Mouse (Mus musculus) forebrain, embryonic 10.5 days (tissue): Measurements from ENCODE around the gene Mturn. TPM values are rescaled to one million over a fixed set of nuclear protein-coding genes. Genes with fewer than 3 reads are reported as not detected.

Experiments
- DNase-seq: peaks from one replicate; pipeline ENCODE4 v3.0.0-alpha.2; 2017; ENCODE audit warnings: low spot score; ENCODE audit errors: extremely low spot score
- H3K27ac ChIP-seq: fragments of 300-500 bp; sonication (generic); 2 replicates; pipeline ENCODE4 v1.5.1; 2016; ENCODE audit warnings: mild to moderate bottlenecking
- H3K27me3 ChIP-seq: fragments of 300-500 bp; sonication (generic); 2 replicates; pipeline ENCODE4 v1.6.1; 2016; ENCODE audit warnings: mild to moderate bottlenecking; ENCODE audit not compliant: poor library complexity, severe bottlenecking
- H3K36me3 ChIP-seq: fragments of 300-500 bp; sonication (generic); replicated peaks from 2 replicates; pipeline ENCODE4 v1.6.1; 2016; ENCODE audit warnings: mild to moderate bottlenecking, moderate library complexity
- H3K4me1 ChIP-seq: fragments of 300-500 bp; sonication (generic); 2 replicates; pipeline ENCODE4 v1.6.1; 2016
- H3K4me3 ChIP-seq: fragments of 300-500 bp; sonication (generic); 2 replicates; pipeline ENCODE4 v1.5.1; 2016; ENCODE audit warnings: mild to moderate bottlenecking, moderate library complexity
- H3K9me3 ChIP-seq: fragments of 300-500 bp; sonication (generic); 2 replicates; pipeline ENCODE4 v1.6.1; 2016; ENCODE audit warnings: mild to moderate bottlenecking, moderate library complexity
- WGBS: fragments of 180-500 bp; shearing (Covaris S2); methylation state at CpG from one replicate; pipeline ENCODE4 v1.1.7; 2016; 5-methylcytosine and 5-hydroxymethylcytosine counted together
- polyA plus RNA-seq: library from polyadenylated mRNA; unstranded; fragments of >200 nt; fragmentation: Nextera tagmentation; extraction: Ambion mirVana; gene quantifications from 2 replicates; pipeline ENCODE4 v1.2.1, GENCODE M21; 2016

Gene Mturn
- polyA plus RNA-seq, 1 experiment from 2014 or later: 10.0 TPM

- no peak for DNase-seq
- 0 out of 2 replicates have a peak, but pooled peaks cover 3% of the 10 kb centered on the region for H3K4me1 ChIP-seq
- H3K9me3 ChIP-seq: no peaks in the 10 kb centered on the region
- H3K4me3 ChIP-seq: no peak overlapping the region
- no peak overlapping the region for H3K27ac ChIP-seq
- no peaks in the 10 kb centered on the region for H3K27me3 ChIP-seq
- H3K36me3 ChIP-seq: no peaks in the 10 kb centered on the region
- 74% methylated on average over 3 of the region's 3 CpGs for WGBS
Measured at GRCm38 (mm10) chr6:54752076-54752475, 70.7 kb downstream of the Mturn start.

Other genes with a start within 250 kb of the Mturn start
- 58.7 and 62.1 TPM in 2 replicates for gene Scrn1, start 115.1 kb upstream of the Mturn start, polyA plus RNA-seq
- gene Plekha8, start 86.5 kb upstream of the Mturn start, polyA plus RNA-seq: 20.9 and 21.6 TPM in 2 replicates
- gene Fkbp14, start 84.3 kb upstream of the Mturn start, polyA plus RNA-seq: 11.3 and 12.3 TPM in 2 replicates
- 1.8 and 2.3 TPM in 2 replicates for gene Znrf2, start 135.3 kb downstream of the Mturn start, polyA plus RNA-seq